Mouse (Mus musculus) c-Kit-negative CD71-positive TER-119-positive erythroid progenitor cells, embryonic 14.5 days (primary cell): ENCODE results near the gene Lpo.
A peak's percentile ranks its signal among the peaks of the same experiment; 100 is the strongest.
"Not testable (repeated sequence)": the region's sequence is repeated elsewhere in the genome, so short reads cannot be mapped to it uniquely, and the experiment has no call there.

Experiments
- DNase-seq: peaks from one replicate; pipeline ENCODE4 v3.0.0-alpha.2; 2013; ENCODE audit warnings: low read depth, low spot score

The Lpo gene

DNA sequence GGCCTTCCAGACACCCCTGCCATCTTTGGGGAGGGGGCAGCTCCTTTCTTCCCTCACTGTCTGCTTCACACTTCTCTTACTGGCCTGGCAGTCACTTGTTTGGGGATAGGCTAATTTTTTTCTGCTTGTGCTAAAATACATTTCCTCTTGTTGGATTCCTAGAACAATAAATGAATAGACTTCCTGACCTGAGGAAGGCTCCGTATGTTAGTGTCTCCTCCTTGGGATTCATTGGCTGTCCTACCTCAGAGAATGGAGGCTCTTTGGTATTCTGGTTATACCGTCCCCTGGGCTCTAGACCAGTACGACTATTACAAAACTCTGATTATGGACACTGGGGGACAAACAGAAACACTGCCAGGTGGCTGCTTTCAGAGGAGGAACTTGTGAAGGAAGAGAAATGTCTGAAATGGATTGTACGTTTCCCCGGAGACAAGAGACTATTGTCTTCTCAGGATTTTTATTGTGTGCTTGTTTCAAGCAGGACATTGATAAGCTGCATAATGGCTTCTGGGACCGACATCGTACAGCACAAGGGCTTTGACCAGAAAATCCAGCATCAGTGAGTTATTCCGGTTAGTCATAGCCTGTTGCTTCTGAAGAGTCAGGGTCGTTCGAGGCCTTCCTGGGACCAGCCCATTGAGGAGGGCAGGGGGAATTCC is at the start of gene Lpo:
TSS of gene Lpo (minus strand) at position 51 of the 662 bp plus-strand sequence.
- no peak for DNase-seq

DNA sequence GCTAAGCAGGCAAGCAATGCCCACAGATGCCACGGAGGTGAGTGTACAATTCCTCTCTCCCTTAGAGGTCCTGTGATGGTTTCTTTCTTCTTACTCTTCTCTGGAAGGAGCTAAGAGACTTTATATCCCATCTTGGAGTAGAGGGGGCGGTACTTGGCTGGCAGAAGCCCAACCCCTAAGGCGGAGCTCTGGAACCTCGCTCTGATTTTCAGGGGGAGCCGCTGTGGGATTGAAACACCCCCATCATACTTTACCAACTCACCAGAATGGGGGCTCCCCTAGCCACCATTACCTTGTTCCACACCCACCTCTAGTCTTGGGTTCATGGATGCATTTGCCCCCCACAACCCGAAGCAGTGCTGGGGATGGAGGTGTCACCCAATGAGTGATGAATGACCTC is 47.3 kb upstream of the Lpo start, which contains the start of gene Epx:
TSS of gene Epx (minus strand) at position 101 of the 400 bp plus-strand sequence.
- no peak for DNase-seq

DNA sequence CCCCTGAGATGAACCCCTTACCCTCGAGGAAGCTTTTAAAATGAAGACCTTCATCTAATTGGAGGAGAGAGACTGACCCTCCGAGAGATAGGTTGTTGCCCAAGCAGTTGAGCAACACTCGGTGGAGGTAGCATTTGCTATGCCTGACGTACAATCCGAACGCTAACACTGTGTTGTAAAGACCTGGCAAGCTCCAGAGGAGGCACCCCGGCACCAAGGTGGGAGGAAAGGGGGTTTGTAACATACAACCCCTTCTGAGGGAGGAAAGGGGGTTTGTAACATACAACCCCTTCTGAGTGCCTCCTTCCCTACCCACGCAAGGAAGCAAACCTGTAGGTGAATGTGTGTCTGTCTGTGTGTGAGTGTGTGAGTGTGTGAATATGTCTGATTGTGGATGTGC is 43.7 kb upstream of the Lpo start:
- no peak for DNase-seq

GRCm38 (mm10) chr11:87870096-87870495 is 42.0 kb upstream of the Lpo start:
- no peak for DNase-seq

DNA sequence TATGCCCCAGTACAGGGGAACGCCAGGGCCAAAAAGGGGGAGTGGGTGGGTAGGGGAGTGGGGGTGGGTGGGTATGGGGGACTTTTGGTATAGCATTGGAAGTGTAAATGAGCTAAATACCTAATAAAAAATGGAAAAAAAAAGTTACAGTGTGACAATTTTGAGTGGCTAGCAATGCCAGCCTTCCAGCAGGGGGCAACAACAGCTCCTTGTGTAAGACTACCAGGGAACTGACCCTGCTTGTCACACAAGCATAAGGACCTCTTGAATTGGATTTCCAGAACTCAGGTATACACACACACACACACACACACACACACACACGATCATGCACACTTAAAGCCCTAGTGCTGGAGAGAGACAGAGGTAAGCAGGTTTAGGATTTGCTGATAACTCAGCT is 38.8 kb upstream of the Lpo start:
- not testable (repeated sequence) for DNase-seq

- DNase-seq: no peak
Observed at GRCm38 (mm10) chr11:87862805-87863204, 34.7 kb upstream of the Lpo start.

DNA sequence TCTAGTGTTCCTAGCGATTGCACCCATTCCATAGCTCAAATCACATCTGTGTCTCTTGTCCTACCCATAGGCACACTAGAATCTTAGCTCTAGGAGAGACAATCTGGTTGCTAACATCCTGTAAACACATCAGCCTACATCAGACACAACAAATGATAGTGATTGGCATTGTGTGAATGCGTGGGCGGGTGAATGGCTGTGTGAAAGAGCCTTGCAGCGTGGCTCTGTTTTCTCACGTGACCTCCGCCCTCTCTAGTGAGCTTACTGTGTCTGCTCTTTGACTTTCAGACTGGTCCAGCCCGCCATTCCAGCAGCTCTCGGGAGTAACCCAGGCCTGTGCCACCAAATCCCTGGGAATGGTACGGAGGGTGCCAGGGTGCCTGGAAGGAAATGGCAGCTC is 32.3 kb upstream of the Lpo start:
- DNase-seq: no peak

DNA sequence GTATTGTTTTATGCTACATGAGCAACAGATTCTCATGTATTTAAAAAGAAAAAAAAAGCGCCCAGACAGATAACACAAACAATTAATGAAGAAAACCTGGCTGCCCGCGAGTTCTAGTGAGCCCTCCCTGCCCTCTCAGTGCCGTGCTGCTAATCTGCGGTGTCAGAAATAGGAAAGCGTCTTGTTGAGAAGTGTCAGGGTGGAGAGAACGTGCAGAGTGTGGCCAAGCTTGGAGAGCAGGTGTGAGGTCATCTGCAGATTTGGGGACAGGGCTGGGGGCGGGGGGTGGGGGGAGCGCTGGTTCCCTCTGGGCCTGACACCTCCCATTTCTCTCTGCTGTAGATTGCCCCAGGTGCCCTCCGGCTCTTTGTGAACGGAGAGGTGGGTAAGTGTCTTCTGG is 31.2 kb upstream of the Lpo start:
- no peak for DNase-seq

- no peak for DNase-seq
Observed at GRCm38 (mm10) chr11:87854550-87854949, 26.5 kb upstream of the Lpo start.

DNA sequence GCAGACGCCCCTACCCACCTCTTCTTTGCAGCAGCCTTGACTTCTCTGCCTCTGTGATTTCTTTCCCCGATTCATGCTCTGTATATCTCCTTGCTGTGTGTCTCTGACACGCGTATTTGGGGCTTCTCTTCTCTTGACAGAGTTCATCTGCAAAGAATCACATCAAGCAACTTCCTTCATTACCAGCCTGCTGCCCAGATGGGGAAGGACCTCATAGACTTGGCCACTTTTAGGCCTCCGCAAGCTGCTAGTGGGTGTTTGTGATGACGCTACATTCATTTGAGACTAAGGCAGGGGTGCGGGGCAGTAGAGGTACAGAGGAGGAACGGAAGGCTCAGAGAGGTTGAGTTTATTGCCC is 25.5 kb upstream of the Lpo start:
- DNase-seq: no peak

DNA sequence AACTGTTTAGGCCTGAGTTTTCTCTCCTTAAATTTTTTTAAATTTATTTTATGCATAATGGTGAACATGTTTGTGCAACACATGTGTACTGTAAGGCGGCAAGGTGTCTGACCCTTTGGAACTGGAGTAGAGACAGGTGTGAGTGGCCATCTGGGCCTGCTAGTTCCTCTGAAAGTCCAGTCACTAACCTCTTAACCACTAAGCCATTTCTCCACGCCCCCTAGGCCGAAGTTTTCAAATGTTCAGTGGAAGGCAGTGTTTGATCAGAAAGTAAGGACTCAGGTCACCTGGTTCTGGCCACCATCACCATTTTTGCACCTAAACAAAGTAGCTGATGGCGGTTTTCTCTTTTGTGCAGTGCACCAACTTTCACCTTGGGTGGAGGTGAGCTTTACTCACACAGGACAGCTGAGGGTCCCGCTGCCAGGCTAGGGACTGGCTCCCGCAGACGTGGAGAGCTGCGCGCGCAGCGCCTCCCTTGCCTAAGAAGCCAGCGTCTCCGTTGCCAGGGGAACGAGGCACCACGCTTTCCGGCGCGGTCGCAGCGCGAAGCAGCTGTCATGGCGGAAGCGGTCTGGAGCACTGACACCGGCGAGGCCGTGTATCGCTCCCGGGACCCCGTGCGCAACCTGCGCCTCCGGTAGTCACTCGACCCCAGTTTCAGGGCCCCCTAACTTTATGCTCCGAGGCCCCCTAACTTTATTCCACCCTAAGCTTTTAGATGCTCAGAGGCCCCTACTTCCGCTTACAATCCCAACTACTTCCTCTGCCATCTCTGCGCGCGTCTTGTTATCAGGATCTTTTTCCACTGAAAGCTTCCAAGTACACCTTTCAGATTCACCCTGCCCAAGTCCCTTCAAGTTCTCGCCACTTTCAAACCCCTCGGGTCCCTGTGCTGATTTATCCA is 24.9 kb upstream of the Lpo start, which contains the start of gene Mks1:
TSS of gene Mks1 (plus strand) at position 526 of the 907 bp plus-strand sequence.
- peak; percentile 43 for DNase-seq

DNA sequence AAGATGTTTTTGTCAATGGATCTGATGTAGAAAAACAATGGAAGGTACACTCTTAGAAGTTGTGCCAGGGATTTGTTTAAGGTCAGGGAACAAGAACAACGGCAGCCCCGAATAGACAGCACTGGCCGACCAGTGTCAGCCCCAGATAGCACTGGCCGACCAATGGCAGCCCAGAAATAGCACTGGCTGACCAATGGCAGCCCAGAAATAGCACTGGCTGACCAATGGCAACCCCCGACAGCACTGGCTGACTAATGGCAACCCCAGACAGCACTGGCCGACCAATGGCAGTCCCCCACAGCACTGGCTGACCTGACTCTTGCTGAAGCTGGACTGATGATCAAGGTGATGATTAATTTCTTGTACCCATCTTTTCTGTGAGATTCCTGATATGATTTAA is 19.8 kb upstream of the Lpo start:
- DNase-seq: no peak

GRCm38 (mm10) chr11:87846968-87847600 is 19.0 kb upstream of the Lpo start:
- DNase-seq: no peak

- DNase-seq: no peak
Observed at GRCm38 (mm10) chr11:87841436-87841835, 13.3 kb upstream of the Lpo start.

DNA sequence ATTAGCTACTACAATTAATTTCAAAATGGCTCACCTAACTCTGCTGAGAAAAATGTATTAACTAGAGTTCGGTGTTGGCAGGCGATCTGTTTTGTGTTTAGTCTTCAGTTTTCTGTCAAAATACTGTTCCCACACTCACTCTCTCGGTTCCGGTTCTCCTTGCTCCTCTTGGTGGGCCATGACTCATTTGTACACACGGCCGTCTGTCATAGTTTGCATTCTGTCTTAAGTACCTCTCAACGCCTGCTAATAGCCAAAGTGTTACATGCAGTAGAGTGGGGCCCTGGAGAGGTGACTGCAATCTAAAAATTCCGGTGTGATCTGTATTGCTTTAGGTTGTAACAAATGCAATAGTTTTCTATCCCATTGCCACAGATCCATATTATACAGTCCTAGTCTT is 12.6 kb upstream of the Lpo start:
- no peak for DNase-seq

DNA sequence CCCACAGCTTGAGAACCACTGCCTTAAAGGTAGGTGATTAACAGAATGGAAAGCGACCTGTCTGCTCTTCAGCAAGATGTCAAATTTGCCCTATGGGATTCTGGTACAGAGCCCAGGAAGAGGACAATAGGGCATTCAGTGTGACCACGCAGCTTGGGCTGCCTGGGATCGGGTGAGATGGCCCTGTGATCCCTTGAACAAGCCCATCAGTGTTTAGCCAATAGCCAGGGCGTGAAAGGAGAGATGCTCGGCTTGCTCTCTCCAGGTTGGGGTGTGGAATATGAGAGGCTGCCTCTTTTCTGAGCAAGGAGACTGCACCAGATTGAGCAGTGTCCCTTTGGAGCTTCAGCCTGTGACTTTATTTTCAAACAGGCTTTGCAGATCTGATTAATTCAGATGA is 6.6 kb downstream of the Lpo start:
- no peak for DNase-seq

DNA sequence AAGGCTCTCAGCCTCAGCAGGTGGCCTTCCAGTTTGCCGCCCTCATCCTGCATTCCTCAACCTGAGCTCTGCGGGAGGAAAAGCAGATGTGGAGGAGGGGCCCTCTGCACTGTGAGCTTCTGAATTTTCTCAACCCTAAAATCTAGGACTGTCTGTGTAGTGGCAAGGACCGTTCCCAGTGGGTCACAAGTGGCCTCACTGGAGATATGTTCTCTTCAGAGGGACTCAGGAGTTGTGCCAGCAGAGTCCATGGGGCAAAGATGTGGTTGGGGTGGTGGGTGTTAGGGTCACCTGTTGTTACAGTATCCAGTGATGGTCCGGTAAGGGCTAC is 10.7 kb downstream of the Lpo start:
- no peak for DNase-seq

- DNase-seq: no peak
Observed at GRCm38 (mm10) chr11:87816707-87817442, 11.2 kb downstream of the Lpo start.

GRCm38 (mm10) chr11:87814831-87815230 is 13.3 kb downstream of the Lpo start:
- DNase-seq: no peak

- no peak for DNase-seq
Observed at GRCm38 (mm10) chr11:87811396-87811795, 16.7 kb downstream of the Lpo start.

DNA sequence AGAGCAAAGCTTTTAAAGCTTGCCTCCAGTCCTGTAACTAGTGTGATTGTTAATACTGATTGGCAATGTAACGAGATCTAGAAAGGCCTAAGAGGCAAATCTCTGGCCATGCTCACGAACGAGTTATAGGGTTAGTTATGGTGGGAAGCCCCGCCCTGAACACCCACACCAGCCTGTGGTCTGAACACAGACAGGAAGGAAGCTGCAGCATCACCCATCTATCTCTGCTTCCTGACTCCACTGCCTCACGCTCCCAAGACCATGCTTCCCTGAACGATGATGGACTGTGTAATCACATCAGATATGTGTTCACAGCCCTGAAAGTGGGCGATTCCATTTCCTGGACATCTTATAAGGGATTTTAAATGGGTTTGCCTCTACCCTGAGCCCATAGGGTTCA is 19.9 kb downstream of the Lpo start:
- no peak for DNase-seq

- DNase-seq: no peak
Observed at GRCm38 (mm10) chr11:87807433-87807832, 20.7 kb downstream of the Lpo start.
